Mouse (Mus musculus): Measurements from ENCODE around the gene Exoc6b. TPM values are rescaled to one million over a fixed set of nuclear protein-coding genes. Genes with fewer than 3 reads are reported as not detected.
A peak's percentile ranks its signal among the peaks of the same experiment; 100 is the strongest.

Exoc6b gene
- total RNA-seq, 2 experiments from 2014 or later = 14.0 to 16.3 TPM

DNA sequence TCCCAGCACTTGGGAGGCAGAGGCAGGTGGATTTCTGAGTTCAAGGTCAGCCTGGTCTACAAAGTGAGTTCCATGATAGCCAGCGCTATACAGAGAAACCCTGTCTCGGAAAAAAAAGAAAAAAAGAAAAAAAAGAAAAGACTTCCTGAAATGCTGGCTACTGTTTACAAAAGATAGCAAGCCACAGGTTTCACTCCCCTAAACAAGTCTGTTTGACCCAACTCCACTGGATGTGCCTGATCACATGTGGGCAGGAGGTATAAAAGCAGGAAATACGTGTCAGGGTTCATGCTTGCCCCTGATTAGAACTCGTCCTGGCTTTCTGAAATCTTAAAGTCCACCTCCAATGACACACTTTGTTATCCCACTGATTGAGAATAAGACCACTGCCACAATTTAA lies 18.2 kb downstream of the Exoc6b start:
- no peak for TF ChIP-seq CTCF (IDR thresholded peaks at IDR 0.05)
- no peak for DNase-seq

DNA sequence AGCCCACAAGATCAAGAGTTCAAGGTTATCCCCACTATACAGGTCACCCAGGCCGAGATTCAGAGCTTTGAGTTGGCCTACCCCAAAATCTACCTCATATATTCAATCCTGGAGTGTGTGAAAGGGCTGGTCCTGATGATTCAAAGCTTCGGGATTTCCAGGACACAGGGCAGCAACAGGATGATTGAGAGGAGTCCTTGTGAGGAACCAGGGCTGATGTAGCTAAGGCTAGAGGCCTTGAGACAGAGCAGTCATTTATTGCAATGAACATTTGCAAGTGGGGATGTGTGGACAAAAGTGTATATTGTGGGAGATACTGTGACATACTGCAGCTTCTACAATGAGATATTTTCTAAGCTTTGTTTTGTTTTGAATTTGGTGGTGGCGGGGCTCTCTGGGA lies 22.8 kb downstream of the Exoc6b start:
- no peak for DNase-seq
- intact Hi-C loops (cut with DNase I) = no loop called here
- TF ChIP-seq CTCF (IDR thresholded peaks at IDR 0.05) = no peak
- Histone ChIP-seq H3K4me3 (no peak overlapping the region), H3K27ac (no peak overlapping the region)

More for the DNA sequence above, 18.2 kb downstream of the Exoc6b start:
- intact Hi-C loops (cut with DNase I) = no loop called here
- no peak overlapping the region for H3K4me3 ChIP-seq
- no peak overlapping the region for H3K27ac ChIP-seq

DNA sequence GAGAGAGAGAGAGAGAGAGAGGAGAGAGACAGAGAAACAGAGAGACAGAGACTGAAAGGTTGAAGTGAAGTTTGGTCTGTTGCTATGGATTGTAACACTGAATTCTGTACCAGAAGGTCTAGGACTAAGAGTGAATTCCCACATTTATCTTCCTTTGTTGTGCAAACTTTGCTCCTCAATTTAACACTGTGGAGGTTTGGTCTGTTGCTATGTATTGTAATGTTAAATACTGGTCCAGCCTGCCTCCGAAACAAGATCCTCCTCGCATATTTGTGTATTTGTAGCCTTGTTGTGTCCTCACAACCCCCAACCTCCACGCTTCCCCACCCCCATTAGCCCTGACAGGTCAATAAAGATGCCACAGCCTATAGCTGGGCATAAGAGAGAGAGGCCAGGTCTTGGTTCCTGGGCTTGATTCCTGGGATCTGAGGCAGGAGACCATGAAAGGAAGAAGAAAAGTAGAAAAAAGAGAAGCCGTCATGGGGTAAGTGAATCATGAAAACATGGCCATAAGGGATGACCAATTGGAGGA lies 24.6 kb downstream of the Exoc6b start:
- intact Hi-C loops (cut with DNase I) = no loop called here
- DNase-seq = no peak
- no peak overlapping the region for H3K4me3 ChIP-seq
- no peak for TF ChIP-seq CTCF (IDR thresholded peaks at IDR 0.05)
- no peak overlapping the region for H3K27ac ChIP-seq

DNA sequence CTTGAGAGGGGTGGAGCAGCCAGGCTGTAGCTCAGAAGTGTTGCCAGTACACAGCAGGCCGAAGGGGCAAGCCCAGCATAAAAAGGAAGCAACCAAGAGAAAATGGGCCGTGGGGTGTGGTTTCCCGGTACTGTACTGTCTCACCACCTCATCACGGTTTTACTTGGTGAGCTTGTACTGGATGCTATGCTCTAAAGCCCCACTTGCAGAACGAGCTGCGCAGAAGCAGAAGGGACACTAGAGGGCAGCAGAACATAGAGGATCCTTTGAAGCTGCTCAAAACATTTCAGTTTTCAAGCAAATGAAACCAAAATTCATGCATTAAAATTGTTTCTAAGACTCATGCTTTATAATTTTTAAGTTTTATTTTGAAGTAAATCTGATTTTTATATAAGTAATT lies 31.6 kb downstream of the Exoc6b start:
- peak; percentile 43 for DNase-seq
- H3K27ac ChIP-seq = no peak overlapping the region
- no peak overlapping the region for H3K4me3 ChIP-seq
- intact Hi-C loops (cut with DNase I) = loop anchor here (1.0 to 5.0 kb wide), 2 partner anchors 80 to 95 kb away; no protein-coding TSS in a partner anchor
- peak; percentile 97 for TF ChIP-seq CTCF (IDR thresholded peaks at IDR 0.05)

DNA sequence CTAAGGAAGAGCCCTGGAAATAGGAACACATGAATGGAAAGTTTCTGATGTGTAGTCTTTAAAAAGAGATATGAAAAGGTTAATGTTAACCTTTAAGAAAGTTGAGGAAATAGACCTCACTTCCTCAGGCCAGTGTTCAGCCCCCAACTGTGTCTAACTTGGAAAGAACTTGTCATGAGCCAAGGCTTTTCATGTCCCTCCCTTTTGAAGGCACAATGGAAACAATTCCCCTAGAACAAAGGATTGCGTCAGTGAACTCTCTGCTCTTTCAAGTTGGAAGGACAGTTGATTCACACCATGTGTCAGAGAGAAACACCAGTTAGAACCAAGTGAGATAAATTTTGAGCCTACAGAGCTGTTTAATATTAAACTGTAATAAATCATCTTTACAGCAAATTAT lies 39.6 kb downstream of the Exoc6b start:
- intact Hi-C loops (cut with DNase I) = no loop called here
- Histone ChIP-seq H3K27ac (peak overlapping the region; percentile 2; the same call in 1 of the 2 replicates), H3K4me3 (no peak overlapping the region)
- DNase-seq = no peak
- no peak for TF ChIP-seq CTCF (IDR thresholded peaks at IDR 0.05)

DNA sequence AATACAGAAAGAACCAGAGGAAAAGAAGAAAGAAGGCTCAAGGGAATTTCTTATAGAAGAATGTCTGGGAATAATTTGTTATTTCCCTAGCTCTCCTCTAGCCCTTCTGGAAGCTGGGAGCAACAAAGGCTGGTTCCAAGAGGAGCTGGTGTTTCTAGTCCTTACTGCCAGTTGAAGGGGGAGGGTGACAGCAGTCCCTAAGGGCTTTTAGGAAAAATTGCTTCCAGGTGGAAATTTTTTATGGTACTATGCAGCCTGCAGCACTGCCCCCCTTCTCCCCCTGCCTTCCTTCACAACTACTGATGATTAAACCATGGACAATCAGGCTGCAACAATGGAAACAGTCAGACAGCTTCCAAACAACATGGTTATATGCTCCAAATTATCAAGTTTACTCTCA lies 44.9 kb downstream of the Exoc6b start:
- TF ChIP-seq CTCF (IDR thresholded peaks at IDR 0.05) = no peak
- intact Hi-C loops (cut with DNase I) = no loop called here
- no peak for DNase-seq

DNA sequence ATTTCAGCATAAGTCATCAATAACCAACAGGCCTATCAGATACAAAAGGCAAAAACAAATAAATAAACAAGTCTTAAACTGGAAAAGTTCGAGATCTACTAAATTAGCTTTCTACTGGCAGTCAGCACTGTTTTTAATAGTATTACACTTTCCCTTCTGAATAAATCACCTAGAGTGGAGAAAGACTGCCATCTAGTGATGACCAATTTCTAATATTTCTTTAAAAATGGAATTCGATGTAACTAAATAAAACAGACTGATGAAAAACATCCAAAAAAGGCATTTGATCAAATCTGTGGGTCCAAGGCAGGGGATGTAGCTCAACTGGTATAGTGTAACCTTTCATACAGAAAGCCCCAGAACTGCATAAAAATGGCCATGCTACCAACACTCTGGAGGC lies 52.3 kb downstream of the Exoc6b start:
- Histone ChIP-seq H3K27ac (no peak overlapping the region), H3K4me3 (no peak overlapping the region)
- DNase-seq = no peak
- peak; percentile 70 for TF ChIP-seq CTCF (IDR thresholded peaks at IDR 0.05)
- intact Hi-C loops (cut with DNase I) = loop anchor here (2.0 to 10.0 kb wide), 2 partner anchors 100 to 612 kb away; no protein-coding TSS in a partner anchor

More for the DNA sequence above, 44.9 kb downstream of the Exoc6b start:
- no peak overlapping the region for H3K4me3 ChIP-seq
- no peak overlapping the region for H3K27ac ChIP-seq

GRCm38 (mm10) chr6:85013906-85014305 lies 55.4 kb downstream of the Exoc6b start:
- H3K4me3 ChIP-seq = no peak overlapping the region
- TF ChIP-seq CTCF (IDR thresholded peaks at IDR 0.05) = no peak
- H3K27ac ChIP-seq = no peak overlapping the region
- DNase-seq = no peak
- intact Hi-C loops (cut with DNase I) = loop anchor here (10.0 kb wide), 1 partner anchor 609 kb away; no protein-coding TSS in a partner anchor

GRCm38 (mm10) chr6:85010397-85010796 lies 58.9 kb downstream of the Exoc6b start:
- Histone ChIP-seq H3K27ac (no peak overlapping the region), H3K4me3 (no peak overlapping the region)
- intact Hi-C loops (cut with DNase I) = loop anchor here (10.0 kb wide), 1 partner anchor 606 kb away; no protein-coding TSS in a partner anchor
- TF ChIP-seq CTCF (IDR thresholded peaks at IDR 0.05) = no peak
- DNase-seq = no peak

DNA sequence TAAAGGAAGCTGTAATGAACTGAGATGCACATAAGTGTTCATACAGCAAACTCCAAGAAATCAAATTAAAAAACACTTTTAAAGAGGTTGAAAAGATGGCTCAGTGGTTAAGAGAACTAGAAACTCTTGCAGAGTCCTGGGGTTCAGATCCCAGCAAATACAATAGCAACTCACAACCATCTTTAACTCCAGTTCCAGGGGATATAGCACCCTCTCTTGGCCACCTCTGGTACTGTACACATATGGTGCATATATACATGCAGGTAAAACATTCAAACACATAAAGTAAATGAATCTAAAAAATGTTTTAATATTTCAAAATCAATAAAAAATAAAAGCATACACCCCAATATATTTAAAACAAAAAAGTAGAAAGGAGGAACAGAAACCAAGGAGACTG lies 73.9 kb downstream of the Exoc6b start:
- H3K4me3 ChIP-seq = no peak overlapping the region
- DNase-seq = no peak
- intact Hi-C loops (cut with DNase I) = no loop called here
- TF ChIP-seq CTCF (IDR thresholded peaks at IDR 0.05) = no peak; the same call in 1 of the 2 replicates
- no peak overlapping the region for H3K27ac ChIP-seq

DNA sequence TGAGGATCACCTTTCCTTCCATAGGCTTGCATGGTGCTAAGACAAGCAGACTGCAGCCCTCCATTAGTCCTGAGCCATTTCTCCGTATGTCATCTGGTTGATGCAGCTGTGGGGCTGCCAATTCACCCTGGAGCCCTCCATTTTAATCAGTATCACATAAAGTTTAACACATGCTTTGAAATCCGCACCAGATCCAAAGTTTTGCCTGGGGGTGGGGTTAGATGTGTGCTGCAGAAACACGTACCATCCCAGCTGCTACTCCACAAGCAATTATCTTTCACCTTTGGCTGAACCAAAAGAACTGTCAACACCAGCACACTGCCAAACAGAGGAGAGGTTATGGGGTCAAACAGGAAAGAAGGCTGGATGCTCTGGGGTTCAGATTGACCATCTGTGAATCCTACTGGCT lies 92.7 kb downstream of the Exoc6b start:
- DNase-seq = peak; percentile 16
- intact Hi-C loops (cut with DNase I) = no loop called here
- H3K27ac ChIP-seq = no peak overlapping the region

DNA sequence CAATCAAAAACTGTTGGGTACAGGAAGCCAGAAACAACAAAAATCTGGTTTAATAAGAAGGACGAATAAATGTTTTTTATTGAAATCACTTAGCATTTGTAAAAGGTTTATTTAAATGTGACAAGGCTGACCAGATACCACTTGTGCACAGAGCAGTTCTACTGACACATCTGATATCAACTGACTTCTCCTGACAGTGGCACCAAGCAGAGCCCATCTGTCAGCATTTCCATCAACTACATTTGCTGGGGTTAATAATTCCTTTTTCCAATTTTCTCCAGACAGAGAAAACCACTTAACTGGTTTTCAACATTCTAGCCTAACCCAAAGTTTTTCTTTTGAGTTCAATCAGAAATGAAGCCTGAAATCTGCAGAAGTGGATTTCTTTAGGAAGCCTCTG lies 100.8 kb downstream of the Exoc6b start:
- no peak for DNase-seq
- TF ChIP-seq CTCF (IDR thresholded peaks at IDR 0.05) = no peak
- no peak overlapping the region for H3K4me3 ChIP-seq
- no peak overlapping the region for H3K27ac ChIP-seq
- intact Hi-C loops (cut with DNase I) = no loop called here

More for the DNA sequence above, 92.7 kb downstream of the Exoc6b start:
- H3K4me3 ChIP-seq = no peak overlapping the region
- TF ChIP-seq CTCF (IDR thresholded peaks at IDR 0.05) = no peak

GRCm38 (mm10) chr6:84964729-84965415 lies 104.4 kb downstream of the Exoc6b start:
- Histone ChIP-seq H3K4me3 (no peak overlapping the region), H3K27ac (no peak overlapping the region)
- intact Hi-C loops (cut with DNase I) = no loop called here
- no peak for TF ChIP-seq CTCF (IDR thresholded peaks at IDR 0.05)
- no peak for DNase-seq

- intact Hi-C loops (cut with DNase I) = no loop called here
- Histone ChIP-seq H3K4me3 (no peak overlapping the region), H3K27ac (no peak overlapping the region)
- DNase-seq = no peak
- TF ChIP-seq CTCF (IDR thresholded peaks at IDR 0.05) = no peak
These were observed 106.3 kb downstream of the Exoc6b start for GRCm38 (mm10) chr6:84963044-84963443.
